Mouse (Mus musculus) splenic B cell, adult 2 months (primary cell): ENCODE measurements around the gene Doc2b.

Experiments used
- DNase-seq: peaks from one replicate; pipeline ENCODE4 v3.0.0-alpha.2; 2011; ENCODE audit warnings: low read depth, low spot score
- H3K27me3 ChIP-seq: 2 replicates; pipeline ENCODE4 v1.6.1; 2012; ENCODE audit warnings: mild to moderate bottlenecking, low read length, moderate library complexity, mixed read lengths; ENCODE audit not compliant: control insufficient read depth, poor library complexity, insufficient read depth, severe bottlenecking
- H3K36me3 ChIP-seq: 2 replicates; pipeline ENCODE4 v1.6.1; 2012; ENCODE audit warnings: mild to moderate bottlenecking, low read length, moderate library complexity, mixed read lengths; ENCODE audit not compliant: control insufficient read depth, poor library complexity, insufficient read depth, severe bottlenecking

Gene Doc2b

GRCm38 (mm10) chr11:75807486-75807885 lies 11.6 kb upstream of the Doc2b start:
- Histone ChIP-seq H3K36me3 (no peaks in the 10 kb centered on the region), H3K27me3 (no peaks in the 10 kb centered on the region; the same call in 1 of the 2 replicates)
- DNase-seq: no peak

- H3K36me3 ChIP-seq: no peaks in the 10 kb centered on the region
- DNase-seq: no peak
- no peaks in the 10 kb centered on the region for H3K27me3 ChIP-seq
These were observed 6.1 kb upstream of the Doc2b start for GRCm38 (mm10) chr11:75801771-75802550.

- Histone ChIP-seq H3K27me3 (no peaks in the 10 kb centered on the region), H3K36me3 (no peaks in the 10 kb centered on the region)
- no peak for DNase-seq
These were observed 5.5 kb upstream of the Doc2b start for GRCm38 (mm10) chr11:75801369-75801768.

GRCm38 (mm10) chr11:75796536-75797246 lies 842 bp upstream of the Doc2b start:
- no peak for DNase-seq

GRCm38 (mm10) chr11:75795321-75795636 lies 570 bp downstream of the Doc2b start:
- Histone ChIP-seq H3K36me3 (no peaks in the 10 kb centered on the region), H3K27me3 (no peaks in the 10 kb centered on the region)
- no peak for DNase-seq

More at GRCm38 (mm10) chr11:75796536-75797246, 842 bp upstream of the Doc2b start:
- no peaks in the 10 kb centered on the region for H3K36me3 ChIP-seq
- H3K27me3 ChIP-seq: no peaks in the 10 kb centered on the region

GRCm38 (mm10) chr11:75794602-75795320 lies 1.1 kb downstream of the Doc2b start:
- no peak for DNase-seq
- Histone ChIP-seq H3K27me3 (no peaks in the 10 kb centered on the region; the same call in 1 of the 2 replicates), H3K36me3 (no peaks in the 10 kb centered on the region)

GRCm38 (mm10) chr11:75793351-75793750 lies 2.5 kb downstream of the Doc2b start:
- DNase-seq: no peak
- H3K36me3 ChIP-seq: no peaks in the 10 kb centered on the region

GRCm38 (mm10) chr11:75792535-75792934 lies 3.3 kb downstream of the Doc2b start:
- no peaks in the 10 kb centered on the region; the same call in 1 of the 2 replicates for H3K27me3 ChIP-seq
- no peaks in the 10 kb centered on the region for H3K36me3 ChIP-seq
- no peak for DNase-seq

More at GRCm38 (mm10) chr11:75793351-75793750, 2.5 kb downstream of the Doc2b start:
- H3K27me3 ChIP-seq: no peaks in the 10 kb centered on the region; the same call in 1 of the 2 replicates

GRCm38 (mm10) chr11:75785897-75786296 lies 10.0 kb downstream of the Doc2b start:
- H3K27me3 ChIP-seq: no peaks in the 10 kb centered on the region; the same call in 1 of the 2 replicates
- DNase-seq: no peak
- no peaks in the 10 kb centered on the region for H3K36me3 ChIP-seq

- no peak for DNase-seq
- Histone ChIP-seq H3K36me3 (no peaks in the 10 kb centered on the region), H3K27me3 (no peaks in the 10 kb centered on the region)
These were observed 12.1 kb downstream of the Doc2b start for GRCm38 (mm10) chr11:75783799-75784198.

- DNase-seq: peak; percentile 70
- no peaks in the 10 kb centered on the region for H3K27me3 ChIP-seq
These were observed 13.9 kb downstream of the Doc2b start for GRCm38 (mm10) chr11:75781919-75782318.

GRCm38 (mm10) chr11:75775919-75776318 lies 19.9 kb downstream of the Doc2b start:
- DNase-seq: no peak
- H3K27me3 ChIP-seq: no peaks in the 10 kb centered on the region

More at GRCm38 (mm10) chr11:75781919-75782318, 13.9 kb downstream of the Doc2b start:
- no peaks in the 10 kb centered on the region for H3K36me3 ChIP-seq

GRCm38 (mm10) chr11:75772562-75772961 lies 23.3 kb downstream of the Doc2b start:
- Histone ChIP-seq H3K27me3 (no peaks in the 10 kb centered on the region), H3K36me3 (peaks cover 2% of the 10 kb centered on the region; the same call in 1 of the 2 replicates)
- no peak for DNase-seq

More at GRCm38 (mm10) chr11:75775919-75776318, 19.9 kb downstream of the Doc2b start:
- no peaks in the 10 kb centered on the region for H3K36me3 ChIP-seq

GRCm38 (mm10) chr11:75769206-75769605 lies 26.6 kb downstream of the Doc2b start:
- Histone ChIP-seq H3K27me3 (no peaks in the 10 kb centered on the region), H3K36me3 (peaks cover 14% of the 10 kb centered on the region; the same call in 1 of the 2 replicates)
- DNase-seq: peak; percentile 89
